21 mouse cellular contexts compared by ENCODE assay signal in genomic region chr9:30076482-30076881, GRCm38 (mm10).
"Had no signal": no experiment of that assay in that cellular context is flagged by ENCODE, and none has a peak within 500 bp of the region (broad histone marks: within the 10 kb centered on the region; RNA-seq: fewer than 3 reads in every experiment).

No protein-coding gene starts in this region.

- H3K27me3 ChIP-seq: liver, embryonic 12.5 days; liver, embryonic 15.5 days; lung, embryonic 15.5 days; midbrain, embryonic 12.5 days; midbrain, embryonic 15.5 days; neural tube, embryonic 13.5 days had no signal

- DNase-seq: kidney, adult 2 months; kidney, postnatal 25 days; liver; lung, adult 18-20 months; lung, postnatal 10 days; lung, postnatal 36 days; retina, postnatal 1 day; spleen, adult 18-20 months; thymus, adult 18-20 months; thymus, postnatal 36 days had no signal

- H3K4me3 ChIP-seq: left cerebral cortex, adult 2 months; limb, embryonic 10.5 days; limb, embryonic 13.5 days; liver, embryonic 12.5 days; liver, embryonic 15.5 days; lung, embryonic 15.5 days; midbrain, embryonic 12.5 days; midbrain, embryonic 15.5 days; myocyte; neural tube, embryonic 13.5 days had no signal

- H3K36me3 ChIP-seq: limb, embryonic 10.5 days; limb, embryonic 13.5 days; liver, embryonic 12.5 days; liver, embryonic 15.5 days; lung, embryonic 15.5 days; midbrain, embryonic 12.5 days; midbrain, embryonic 15.5 days; neural tube, embryonic 13.5 days had no signal

- H3K9me3 ChIP-seq: limb, embryonic 10.5 days; limb, embryonic 13.5 days; liver, embryonic 12.5 days; liver, embryonic 15.5 days; lung, embryonic 15.5 days; midbrain, embryonic 12.5 days; midbrain, embryonic 15.5 days; neural tube, embryonic 13.5 days had no signal

- H3K27ac ChIP-seq: kidney, postnatal 0 days; left cerebral cortex, adult 2 months; limb, embryonic 10.5 days; limb, embryonic 13.5 days; liver, embryonic 12.5 days; liver, embryonic 15.5 days; lung, embryonic 15.5 days; midbrain, embryonic 12.5 days; midbrain, embryonic 15.5 days; neural tube, embryonic 13.5 days had no signal

- H3K4me1 ChIP-seq: limb, embryonic 10.5 days; limb, embryonic 13.5 days; liver, embryonic 12.5 days; liver, embryonic 15.5 days; lung, embryonic 15.5 days had no signal

- H3K4me2 ChIP-seq: limb, embryonic 13.5 days; liver, embryonic 12.5 days; liver, embryonic 15.5 days; lung, embryonic 15.5 days; midbrain, embryonic 12.5 days; midbrain, embryonic 15.5 days; neural tube, embryonic 13.5 days had no signal

- H3K9ac ChIP-seq: limb, embryonic 13.5 days; liver, embryonic 12.5 days; liver, embryonic 15.5 days; lung, embryonic 15.5 days; midbrain, embryonic 12.5 days; midbrain, embryonic 15.5 days; neural tube, embryonic 13.5 days had no signal

- ATAC-seq: liver, embryonic 12.5 days; midbrain, embryonic 15.5 days had no signal
